Mouse (Mus musculus) liver, embryonic 11.5 days (tissue): Measurements from ENCODE around the gene Gm49383. TPM values are rescaled to one million over a fixed set of nuclear protein-coding genes. Genes with fewer than 3 reads are reported as not detected.
"Not testable (repeated sequence)": the region's sequence is repeated elsewhere in the genome, so short reads cannot be mapped to it uniquely, and the experiment has no call there.

ENCODE experiments used
- ATAC-seq: fragments of 200-750 bp; cut with Nextera tagmentation; replicated peaks from 2 replicates; pipeline ENCODE4 v1.8.0; 2017; ENCODE audit warnings: moderate number of reproducible peaks, mild to moderate bottlenecking, moderate TSS enrichment, moderate library complexity; ENCODE audit not compliant: low FRiP score
- DNase-seq: peaks from one replicate; pipeline ENCODE4 v3.0.0-alpha.2; 2017; ENCODE audit warnings: low spot score
- H3K27ac ChIP-seq: fragments of 300-500 bp; sonication (generic); 2 replicates; pipeline ENCODE4 v1.5.1; 2014; ENCODE audit warnings: mild to moderate bottlenecking, low read depth, low read length, control low read depth
- H3K27me3 ChIP-seq: fragments of 300-500 bp; sonication (generic); replicated peaks from 2 replicates; pipeline ENCODE4 v1.6.1; 2014; ENCODE audit warnings: low read length, mixed read lengths; ENCODE audit not compliant: control insufficient read depth, insufficient read depth
- H3K36me3 ChIP-seq: fragments of 300-500 bp; sonication (generic); 2 replicates; pipeline ENCODE4 v1.6.1; 2014; ENCODE audit warnings: mild to moderate bottlenecking, low read length, moderate library complexity, mixed read lengths; ENCODE audit not compliant: control insufficient read depth, insufficient read depth
- H3K4me1 ChIP-seq: fragments of 300-500 bp; sonication (generic); replicated peaks from 2 replicates; pipeline ENCODE4 v1.6.1; 2014; ENCODE audit warnings: low read length, mixed read lengths; ENCODE audit not compliant: control insufficient read depth, insufficient read depth
- H3K4me2 ChIP-seq: fragments of 300-500 bp; sonication (generic); 2 replicates; pipeline ENCODE4 v1.6.1; 2014; ENCODE audit warnings: mild to moderate bottlenecking, control low read depth, moderate library complexity
- H3K4me3 ChIP-seq: fragments of 300-500 bp; sonication (generic); 2 replicates; pipeline ENCODE4 v1.5.1; 2014; ENCODE audit warnings: low read depth, low read length, control low read depth
- H3K9ac ChIP-seq: fragments of 300-500 bp; sonication (generic); 2 replicates; pipeline ENCODE4 v1.6.1; 2014; ENCODE audit warnings: low read depth, low read length, control low read depth
- H3K9me3 ChIP-seq: fragments of 300-500 bp; sonication (generic); 2 replicates; pipeline ENCODE4 v1.6.1; 2016; ENCODE audit warnings: low read length, inconsistent platforms, mixed read lengths; ENCODE audit not compliant: control insufficient read depth
- WGBS: fragments of 180-500 bp; shearing (Covaris S2); extraction: QIAGEN DNeasy Blood & Tissue Kit; methylation state at CpG from one replicate; pipeline ENCODE4 v1.1.7; 2014; 5-methylcytosine and 5-hydroxymethylcytosine counted together
- polyA plus RNA-seq: library from polyadenylated mRNA; unstranded; fragments of >200 nt; fragmentation: Nextera tagmentation; extraction: Ambion mirVana; gene quantifications from 2 replicates; pipeline ENCODE4 v1.2.1, GENCODE M21; 2014

The Gm49383 gene
- polyA plus RNA-seq, 1 experiment from 2014 or later, result 29.8 TPM

DNA sequence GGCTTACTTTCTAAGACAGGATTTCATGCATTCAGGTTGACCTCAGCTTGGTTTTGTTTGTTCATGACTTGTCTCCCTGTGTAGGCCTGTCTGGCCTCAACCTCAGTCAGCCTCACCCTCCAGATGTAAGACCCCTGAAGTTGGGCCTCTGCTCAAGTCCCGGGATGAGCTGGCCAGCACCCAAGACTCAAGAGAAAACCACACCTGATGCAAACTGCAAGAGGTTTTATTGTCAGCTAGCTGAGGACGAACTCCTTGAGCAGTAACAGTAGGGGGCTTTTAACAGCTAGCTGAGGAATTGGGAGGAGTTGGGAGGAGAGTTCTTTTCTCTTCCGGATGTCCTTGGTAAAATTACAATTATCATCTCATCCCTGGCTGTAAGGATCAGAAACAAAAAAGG, 19.4 kb downstream of the Gm49383 start:
- ATAC-seq, result no peak
- DNase-seq, result no peak
- Histone ChIP-seq H3K9ac (no peak overlapping the region), H3K4me1 (no peaks in the 10 kb centered on the region), H3K4me2 (no peak overlapping the region), H3K27ac (no peak overlapping the region), H3K27me3 (no peaks in the 10 kb centered on the region), H3K36me3 (peaks cover 28% of the 10 kb centered on the region), H3K9me3 (no peaks in the 10 kb centered on the region), H3K4me3 (no peak overlapping the region)
- 92% methylated on average over 3 of the region's 3 CpGs for WGBS

DNA sequence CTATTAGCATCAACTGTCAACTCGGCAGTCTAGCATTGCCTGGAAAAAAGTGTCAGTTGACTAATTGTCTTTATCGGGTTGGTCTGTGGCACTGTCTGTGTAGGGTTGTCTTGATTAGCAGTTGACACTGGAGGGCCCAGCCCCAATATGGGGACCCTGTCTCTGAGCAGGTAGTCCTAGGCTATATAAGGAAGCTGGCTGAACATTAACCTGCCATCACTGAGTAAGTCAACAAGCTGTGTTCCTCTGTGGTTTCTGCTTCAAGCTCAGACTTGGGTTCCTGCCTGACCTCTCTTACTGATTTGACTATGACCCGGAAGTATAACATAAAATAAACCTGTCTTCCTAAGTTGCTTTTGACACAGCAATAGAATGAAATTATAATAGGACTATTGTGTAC, 20.9 kb downstream of the Gm49383 start:
- Histone ChIP-seq H3K27ac (no peak overlapping the region), H3K4me2 (no peak overlapping the region), H3K9ac (no peak overlapping the region), H3K36me3 (peaks cover 21% of the 10 kb centered on the region), H3K27me3 (no peaks in the 10 kb centered on the region), H3K9me3 (no peaks in the 10 kb centered on the region), H3K4me3 (no peak overlapping the region), H3K4me1 (no peaks in the 10 kb centered on the region)
- ATAC-seq (0 out of 2 replicates have a peak, but pooled peaks have one; percentile 38), DNase-seq (no peak)
- WGBS, result 81% methylated on average over 3 of the region's 3 CpGs

DNA sequence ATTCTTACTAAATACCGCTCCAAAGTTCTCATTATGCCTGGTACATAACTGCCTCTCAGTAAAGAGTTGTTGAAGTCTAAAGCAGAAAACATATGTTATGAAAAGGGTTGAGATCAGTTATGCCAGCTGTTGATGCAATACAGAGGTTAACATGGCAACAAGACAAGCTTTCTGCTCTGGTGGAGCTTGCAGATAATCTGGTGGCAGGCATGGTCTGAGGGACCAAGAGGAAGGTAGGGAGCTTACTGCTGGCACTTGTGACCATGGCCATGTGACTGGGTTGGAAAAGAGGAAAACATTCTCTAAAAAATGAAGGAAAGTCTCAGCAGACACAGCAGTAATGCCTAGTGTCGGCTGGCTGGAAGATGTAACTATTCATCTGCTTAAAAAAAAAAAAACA, 25.6 kb downstream of the Gm49383 start:
- ATAC-seq (no peak), DNase-seq (no peak)
- H3K36me3 ChIP-seq, result peaks cover 15% of the 10 kb centered on the region
- H3K9ac ChIP-seq, result no peak overlapping the region
- H3K4me2 ChIP-seq, result no peak overlapping the region
- 86% methylated on average over 2 of the region's 2 CpGs for WGBS
- no peaks in the 10 kb centered on the region for H3K27me3 ChIP-seq
- H3K27ac ChIP-seq, result no peak overlapping the region
- H3K9me3 ChIP-seq, result no peaks in the 10 kb centered on the region
- peaks cover 8% of the 10 kb centered on the region for H3K4me1 ChIP-seq
- no peak overlapping the region for H3K4me3 ChIP-seq

DNA sequence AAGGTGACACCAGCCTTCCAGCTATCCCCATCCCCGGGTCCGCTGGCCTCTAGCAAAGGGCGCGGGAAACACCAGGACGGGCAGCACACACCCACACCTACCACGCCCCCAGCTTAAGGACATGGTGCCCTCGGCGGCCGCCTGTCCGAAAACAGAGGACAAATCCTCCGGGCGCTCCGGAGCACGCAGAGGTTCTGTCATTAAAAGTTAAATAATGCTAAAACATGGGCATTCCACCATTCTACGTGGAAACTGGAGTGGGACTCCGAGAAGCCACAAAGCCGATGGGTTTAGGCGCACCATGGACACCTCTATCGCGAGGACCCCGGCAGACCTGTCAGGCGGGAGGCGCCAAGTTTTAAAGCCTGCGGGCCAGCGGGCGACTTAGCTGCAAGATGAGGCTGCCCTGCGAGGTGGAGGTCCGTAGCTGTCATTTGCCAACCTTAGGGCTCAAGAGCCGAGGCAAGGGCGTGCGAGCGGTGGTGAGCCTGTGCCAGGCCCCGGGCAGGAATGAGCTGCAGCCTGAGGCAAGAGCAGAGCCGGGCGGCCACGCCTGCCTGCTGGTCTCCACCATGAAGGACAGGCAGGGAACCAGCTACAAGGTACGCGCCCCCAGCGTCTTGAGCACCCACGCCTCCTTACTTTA, 28.3 kb downstream of the Gm49383 start, which contains the start of gene Lrr1:
Gene Lrr1 (plus strand): TSS at position 354 of the 646 bp plus-strand sequence.
- peak within 1 kb of the TSS; percentile 90 for H3K4me2 ChIP-seq
- peak; percentile 88 for ATAC-seq

DNA sequence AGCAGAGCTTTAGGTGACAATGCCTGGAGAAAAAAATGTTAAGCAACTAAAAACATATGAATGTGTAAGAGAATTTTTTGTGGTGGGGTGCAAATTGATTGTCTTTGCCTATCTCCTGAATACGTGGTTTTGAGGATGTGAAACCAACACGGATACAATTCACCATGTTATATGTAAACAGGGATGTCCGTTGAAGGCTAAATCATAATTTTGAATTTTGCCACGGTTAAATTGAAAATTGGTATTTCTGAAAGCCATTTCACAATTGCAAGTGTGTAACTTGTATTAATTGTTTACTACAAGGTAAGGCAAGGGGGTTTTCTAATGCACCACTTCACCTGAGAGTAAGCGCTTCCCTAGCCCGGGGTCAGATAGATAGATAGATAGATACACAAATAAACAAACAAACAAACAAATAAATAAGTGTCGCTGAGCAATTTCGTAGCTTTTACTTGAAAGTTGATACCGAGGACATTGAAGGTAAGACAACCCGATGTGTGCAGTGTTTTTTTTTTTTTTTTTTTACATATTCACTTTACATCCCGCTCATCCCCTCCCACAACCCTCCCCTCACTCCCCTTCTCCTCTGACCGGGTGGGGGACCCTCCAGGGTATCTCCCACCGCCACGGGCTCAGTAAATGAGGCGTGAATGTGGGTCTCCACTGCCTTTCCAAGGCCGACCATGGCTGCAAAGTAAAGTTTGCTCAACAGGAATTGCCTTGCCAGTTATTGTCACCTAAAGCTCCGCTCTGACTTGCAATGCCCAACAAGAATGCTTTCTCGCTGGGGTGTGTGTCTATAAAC, 29.0 kb downstream of the Gm49383 start:
- H3K36me3 ChIP-seq, result peaks cover 3% of the 10 kb centered on the region; the same call in 1 of the 2 replicates
- H3K4me2 ChIP-seq, result peak overlapping the region; percentile 90
- no peak overlapping the region; the same call in none of the 2 replicates for H3K27ac ChIP-seq
- H3K9me3 ChIP-seq, result no peaks in the 10 kb centered on the region
- H3K4me3 ChIP-seq, result peak overlapping the region; percentile 75
- H3K4me1 ChIP-seq, result peaks cover 8% of the 10 kb centered on the region
- DNase-seq, result no peak
- H3K9ac ChIP-seq, result peak overlapping the region; percentile 72
- WGBS, result 9% methylated on average over 18 of the region's 18 CpGs
- peak; percentile 35 for ATAC-seq
- no peaks in the 10 kb centered on the region for H3K27me3 ChIP-seq

More for the DNA sequence above, 28.3 kb downstream of the Gm49383 start, which contains the start of gene Lrr1:
- Histone ChIP-seq H3K27me3 (no peaks in the 10 kb centered on the region), H3K9me3 (no peaks in the 10 kb centered on the region), H3K4me1 (peaks cover 8% of the 10 kb centered on the region), H3K9ac (peak within 1 kb of the TSS; percentile 72), H3K36me3 (peaks cover 3% of the 10 kb centered on the region), H3K27ac (peak within 1 kb of the TSS; percentile 52), H3K4me3 (peak within 1 kb of the TSS; percentile 75)
- under 1% methylated on average over 40 of the region's 40 CpGs for WGBS
- peak; percentile 91 for DNase-seq

DNA sequence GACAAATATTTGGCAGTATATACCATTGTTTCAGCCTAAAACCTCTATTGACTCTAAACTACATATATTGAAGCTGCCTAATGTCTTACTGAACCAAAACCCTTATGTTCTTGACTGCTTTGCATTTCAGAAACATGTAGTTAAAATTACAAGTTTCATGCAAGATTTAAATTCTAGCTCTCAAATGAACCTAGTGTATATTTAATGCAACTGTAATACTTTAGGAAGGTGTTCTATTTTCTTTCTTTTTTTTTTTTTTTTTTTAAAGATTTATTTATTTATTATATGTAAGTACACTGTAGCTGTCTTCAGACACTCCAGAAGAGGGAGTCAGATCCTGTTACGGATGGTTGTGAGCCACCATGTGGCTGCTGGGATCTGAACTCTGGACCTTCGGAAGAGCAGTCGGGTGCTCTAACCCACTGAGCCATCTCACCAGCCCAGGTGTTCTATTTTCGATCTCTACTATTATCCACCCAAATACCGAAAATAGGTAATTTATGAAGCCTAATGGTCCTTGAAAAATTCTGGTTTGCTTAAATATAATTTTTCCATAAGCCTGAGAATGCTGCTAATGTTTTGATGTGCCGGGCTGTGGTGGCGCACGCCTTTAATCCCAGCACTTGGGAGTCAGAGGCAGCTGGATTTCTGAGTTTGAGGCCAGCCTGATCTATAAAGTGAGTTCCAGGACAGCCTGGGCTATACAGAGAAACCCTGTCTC, 29.9 kb downstream of the Gm49383 start:
- H3K9ac ChIP-seq, H3K9me3 ChIP-seq, DNase-seq, H3K27ac ChIP-seq, ATAC-seq, H3K4me2 ChIP-seq, H3K4me3 ChIP-seq, H3K36me3 ChIP-seq, H3K27me3 ChIP-seq, H3K4me1 ChIP-seq: not testable (repeated sequence)
- WGBS, result 72% methylated on average over 8 of the region's 8 CpGs

DNA sequence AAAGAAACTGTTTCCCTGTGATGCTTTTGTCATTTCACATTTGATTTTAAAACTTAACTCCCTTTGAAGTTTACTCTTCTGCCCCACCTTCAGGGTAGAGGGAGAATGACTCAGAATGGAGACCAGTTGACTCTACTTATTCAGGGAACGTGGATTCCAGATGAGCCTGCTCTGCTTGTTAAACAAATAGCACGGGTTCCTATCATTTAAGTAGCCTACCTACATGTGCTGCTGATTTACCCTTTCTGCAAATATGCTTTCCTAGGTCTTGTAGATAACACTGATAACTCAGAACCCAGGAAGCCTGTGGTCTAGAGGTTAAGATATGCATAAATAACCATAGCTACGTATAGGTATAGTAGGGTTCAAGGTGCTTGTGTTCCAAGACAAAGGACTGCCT, 32.0 kb downstream of the Gm49383 start:
- DNase-seq, result no peak
- H3K4me1 ChIP-seq, result peaks cover 4% of the 10 kb centered on the region
- no peak overlapping the region for H3K9ac ChIP-seq
- no peaks in the 10 kb centered on the region for H3K36me3 ChIP-seq
- no peak overlapping the region for H3K4me3 ChIP-seq
- ATAC-seq, result no peak
- no peaks in the 10 kb centered on the region for H3K27me3 ChIP-seq
- WGBS, result 30% methylated on average over 3 of the region's 3 CpGs
- H3K9me3 ChIP-seq, result no peaks in the 10 kb centered on the region
- H3K27ac ChIP-seq, result no peak overlapping the region
- H3K4me2 ChIP-seq, result no peak overlapping the region

DNA sequence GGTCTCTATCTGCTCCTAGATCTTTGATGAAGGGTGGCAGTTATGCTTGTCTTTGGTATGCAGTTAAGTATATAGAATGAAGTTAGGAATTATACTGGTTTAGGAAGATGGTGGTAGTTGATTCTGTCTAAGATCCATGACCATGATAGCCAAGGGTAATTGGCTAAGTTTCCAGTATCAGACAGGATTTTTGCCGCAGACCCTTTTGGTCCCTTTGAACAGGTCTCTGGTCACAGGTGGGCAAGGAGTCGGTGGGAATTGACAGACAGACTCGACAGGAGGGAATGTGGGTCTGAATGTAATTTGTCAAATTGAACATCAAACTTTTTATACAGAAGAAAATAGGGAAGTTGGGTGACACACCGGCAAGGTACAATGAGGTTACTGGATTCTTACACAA, 33.3 kb downstream of the Gm49383 start:
- not testable (repeated sequence) for H3K9ac ChIP-seq, H3K4me1 ChIP-seq, H3K4me2 ChIP-seq, H3K27me3 ChIP-seq, H3K27ac ChIP-seq, H3K4me3 ChIP-seq, DNase-seq, H3K36me3 ChIP-seq, ATAC-seq, H3K9me3 ChIP-seq
- 81% methylated on average over 4 of the region's 4 CpGs for WGBS
